Mouse (Mus musculus): ENCODE measurements around the gene Phactr4.

- TF ChIP-seq CTCF (IDR thresholded peaks at IDR 0.05; ENCODE audit: extremely low read depth, insufficient read length, insufficient replicate concordance, low read depth, low read length) (no peak), POLR2A (IDR thresholded peaks at IDR 0.05; ENCODE audit: low read depth, low read length) (no peak)
Measured at GRCm38 (mm10) chr4:132404588-132404987, 17.7 kb downstream of the Phactr4 start.
